21 mouse cellular contexts compared by ENCODE assay signal in genomic region chr14:74917504-74918124, GRCm38 (mm10).
"Had no signal": no experiment of that assay in that cellular context is flagged by ENCODE, and none has a peak within 500 bp of the region (broad histone marks: within the 10 kb centered on the region; RNA-seq: fewer than 3 reads in every experiment).

No protein-coding gene starts in this region.

- H3K4me2 ChIP-seq: limb, embryonic 12.5 days; limb, embryonic 15.5 days; liver, embryonic 11.5 days; lung, embryonic 14.5 days; midbrain, embryonic 12.5 days; midbrain, embryonic 15.5 days; neural tube, embryonic 13.5 days had no signal

- H3K27ac ChIP-seq: left cerebral cortex, adult 2 months; limb, embryonic 12.5 days; limb, embryonic 15.5 days; liver, embryonic 14.5 days; macrophage; midbrain, embryonic 12.5 days; midbrain, embryonic 15.5 days; neural tube, embryonic 13.5 days had no signal

- DNase-seq: kidney, adult 2 months; kidney, postnatal 10 days; kidney, postnatal 36 days; layer of hippocampus, postnatal 36 days; left cerebral cortex, postnatal 4 days; liver, postnatal 0 days; lung, embryonic 14.5 days; retina, postnatal 1 day; right cerebral cortex, postnatal 25 days; thymus, adult 18-20 months had no signal

- H3K4me3 ChIP-seq: left cerebral cortex, adult 2 months; limb, embryonic 12.5 days; limb, embryonic 15.5 days; midbrain, embryonic 12.5 days; midbrain, embryonic 15.5 days; neural tube, embryonic 13.5 days had no signal

- H3K9me3 ChIP-seq: limb, embryonic 12.5 days; limb, embryonic 15.5 days; midbrain, embryonic 12.5 days; midbrain, embryonic 15.5 days; neural tube, embryonic 13.5 days had no signal

- H3K9ac ChIP-seq: limb, embryonic 12.5 days; limb, embryonic 15.5 days; liver, embryonic 14.5 days; liver, postnatal 0 days; lung, embryonic 14.5 days; midbrain, embryonic 12.5 days; midbrain, embryonic 15.5 days; neural tube, embryonic 13.5 days had no signal

- H3K36me3 ChIP-seq: limb, embryonic 15.5 days; midbrain, embryonic 12.5 days; midbrain, embryonic 15.5 days; neural tube, embryonic 13.5 days had no signal

- H3K27me3 ChIP-seq: limb, embryonic 12.5 days; limb, embryonic 15.5 days; midbrain, embryonic 12.5 days; midbrain, embryonic 15.5 days; neural tube, embryonic 13.5 days had no signal

- ATAC-seq: intestine, embryonic 16.5 days; liver, postnatal 0 days; lung, postnatal 0 days; midbrain, embryonic 15.5 days had no signal
